Mouse (Mus musculus) layer of hippocampus, postnatal 14 days (tissue): Measurements from ENCODE around the gene Gm17651. TPM values are rescaled to one million over a fixed set of nuclear protein-coding genes. Genes with fewer than 3 reads are reported as not detected.
A peak's percentile ranks its signal among the peaks of the same experiment; 100 is the strongest.

ENCODE experiments used
- DNase-seq, 2 experiments: peaks; one replicate each; pipeline ENCODE4 v3.0.0; 2021 to 2022; ENCODE audit warnings: low spot score in 2 of 2, mixed read lengths in 1 of 2
- long read RNA-seq, 2 experiments: library from polyadenylated mRNA; stranded (forward); transcript quantifications; one replicate each; pipeline ENCODE4 v2.0.0; 2021
- total RNA-seq, 2 experiments: library from RNA; stranded (reverse); gene quantifications; 2 replicates each; pipeline ENCODE4 v1.2.3; 2021

The Gm17651 gene
- not detected for total RNA-seq
- long read RNA-seq, experiment 1 = 0 reads
- long read RNA-seq, experiment 2 = 0 reads

DNA sequence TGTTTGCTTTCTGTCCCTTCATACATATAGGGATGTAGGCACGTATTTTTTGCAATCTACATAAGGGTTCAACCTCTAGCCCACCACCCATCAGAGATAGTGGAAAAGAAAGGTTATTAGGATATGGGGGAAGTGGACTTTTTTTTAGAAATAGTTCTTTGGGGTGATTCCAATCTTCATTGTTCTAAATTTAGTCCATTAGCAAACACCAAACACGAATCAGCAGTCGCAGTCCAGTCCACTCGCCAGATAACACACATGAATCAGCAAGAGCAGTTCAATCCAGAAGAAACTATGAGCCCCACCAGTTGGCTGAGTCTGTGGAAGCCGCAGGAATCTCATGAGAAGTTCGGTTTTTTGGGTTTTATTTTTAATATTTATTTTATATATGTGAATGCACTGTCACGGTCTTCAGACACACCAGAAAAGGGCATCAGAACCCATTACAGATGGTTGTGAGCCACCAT lies at the start of gene Gm17651:
Gm17651 (minus strand) TSS at position 51 of the 467 bp plus-strand sequence.
- no peak for DNase-seq

DNA sequence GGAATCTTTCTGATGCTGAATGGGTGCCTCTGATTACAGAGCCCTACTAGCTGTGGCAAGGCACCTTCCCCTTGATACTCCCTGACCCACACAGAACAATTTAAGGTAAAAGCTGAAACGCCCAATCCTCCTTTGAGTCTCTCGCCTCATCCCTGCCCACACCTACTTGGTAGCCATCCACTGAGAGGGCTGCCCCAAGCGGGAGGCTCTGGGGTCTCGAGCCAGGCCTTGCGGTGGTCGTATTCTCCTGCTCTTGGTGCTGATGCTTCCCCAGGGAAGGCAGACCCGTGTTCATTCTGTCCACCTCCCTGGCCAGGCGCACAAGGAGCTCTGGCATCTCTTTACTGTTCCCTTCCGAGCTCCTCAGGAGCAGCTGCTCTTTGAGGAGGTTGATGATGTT lies 44.6 kb upstream of the Gm17651 start:
- no peak for DNase-seq

DNA sequence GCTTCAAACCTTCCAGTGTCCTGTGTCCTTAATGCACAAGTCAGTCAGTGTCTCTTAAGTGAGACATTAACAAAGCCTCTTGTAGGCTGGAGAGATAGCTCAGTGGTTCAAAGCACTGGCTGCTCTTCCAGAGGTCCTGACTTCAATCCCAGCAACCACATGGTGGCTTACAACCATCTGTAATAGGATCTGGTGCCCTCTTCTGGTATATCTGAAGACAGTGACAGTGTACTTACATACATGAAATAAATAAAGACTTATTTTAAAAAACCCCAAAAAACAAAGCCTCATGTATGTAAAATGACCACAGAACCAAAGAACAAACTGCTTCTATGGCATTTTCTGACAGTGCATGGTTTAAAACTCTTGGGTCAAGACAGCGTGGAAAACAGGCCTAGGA lies 41.4 kb upstream of the Gm17651 start:
- DNase-seq = no peak

DNA sequence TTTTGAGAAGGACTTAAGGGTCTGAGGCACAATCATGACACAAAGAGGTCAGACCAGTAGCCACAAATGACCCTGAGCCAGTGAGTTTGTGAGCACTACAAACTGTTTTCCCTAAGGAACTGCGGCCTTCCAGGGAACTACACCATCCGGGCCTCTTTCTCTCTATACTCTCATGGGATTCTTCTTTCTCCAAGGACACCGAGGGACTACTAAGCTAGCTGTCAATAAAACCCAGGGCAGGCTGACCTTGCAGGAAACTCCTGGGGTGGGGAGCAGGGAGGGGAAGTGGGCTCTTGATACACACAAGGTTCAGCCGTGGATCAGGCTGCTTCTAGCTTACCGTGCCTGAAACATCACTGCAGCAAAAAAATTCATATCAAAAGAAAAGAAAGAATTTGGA lies 36.4 kb upstream of the Gm17651 start:
- no peak for DNase-seq

DNA sequence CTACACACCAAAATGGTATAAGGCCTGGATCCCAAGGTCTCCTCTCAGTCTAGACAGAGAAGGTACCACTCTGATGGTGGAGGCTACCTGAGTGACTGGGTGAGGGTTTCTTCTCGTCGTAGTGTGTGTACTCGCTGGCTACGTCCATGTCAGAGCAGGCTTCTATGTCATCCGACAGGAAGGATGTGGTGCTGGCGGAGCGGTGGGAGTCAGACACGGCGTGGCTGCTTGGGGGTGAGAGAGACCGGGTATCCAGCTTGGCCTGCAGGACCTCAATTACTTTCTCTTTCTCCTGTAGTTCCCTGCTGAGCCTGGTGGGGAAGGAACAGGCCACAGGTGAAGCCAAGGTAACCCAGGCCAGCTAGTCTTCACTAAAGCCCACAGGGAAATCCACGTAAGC lies 35.6 kb upstream of the Gm17651 start:
- DNase-seq = no peak

DNA sequence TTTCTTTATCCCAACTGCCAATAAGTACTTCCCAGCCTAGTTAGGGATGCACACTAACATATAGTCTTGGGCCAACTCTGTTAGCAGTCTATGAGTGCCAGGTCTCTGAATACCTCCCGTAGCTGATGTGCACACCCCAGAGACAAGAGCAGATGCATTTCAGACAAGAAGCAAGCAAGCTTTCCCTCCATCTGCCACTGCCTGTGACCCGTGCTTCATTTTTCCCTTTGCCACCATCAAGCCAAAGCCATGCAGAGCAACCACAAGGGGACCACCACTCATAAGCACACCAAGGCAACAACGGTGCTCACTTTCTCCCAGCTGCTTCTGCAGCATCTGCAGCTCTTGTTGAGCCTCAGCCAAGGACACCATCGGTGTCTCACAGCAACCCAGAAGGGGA lies 32.1 kb upstream of the Gm17651 start:
- DNase-seq = no peak

DNA sequence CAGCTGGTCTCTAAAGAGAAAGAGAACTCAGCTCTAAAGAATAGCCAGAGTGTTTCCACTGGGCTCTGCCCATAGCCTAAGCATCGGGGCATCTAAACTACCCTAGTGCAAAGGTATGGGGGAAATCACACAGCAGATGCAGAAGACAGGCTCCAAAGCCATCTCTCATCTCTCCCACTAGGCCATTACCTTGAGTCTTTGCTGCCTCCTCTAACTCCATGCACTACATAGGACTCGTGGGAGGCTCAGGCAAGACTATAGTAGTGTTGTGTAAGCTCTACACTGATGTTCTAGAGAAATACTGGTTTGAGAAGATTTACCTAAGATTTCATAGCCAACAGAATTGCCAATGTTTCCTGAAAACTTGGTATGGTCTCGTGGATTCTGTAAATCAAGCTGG lies 31.0 kb upstream of the Gm17651 start:
- no peak for DNase-seq

DNA sequence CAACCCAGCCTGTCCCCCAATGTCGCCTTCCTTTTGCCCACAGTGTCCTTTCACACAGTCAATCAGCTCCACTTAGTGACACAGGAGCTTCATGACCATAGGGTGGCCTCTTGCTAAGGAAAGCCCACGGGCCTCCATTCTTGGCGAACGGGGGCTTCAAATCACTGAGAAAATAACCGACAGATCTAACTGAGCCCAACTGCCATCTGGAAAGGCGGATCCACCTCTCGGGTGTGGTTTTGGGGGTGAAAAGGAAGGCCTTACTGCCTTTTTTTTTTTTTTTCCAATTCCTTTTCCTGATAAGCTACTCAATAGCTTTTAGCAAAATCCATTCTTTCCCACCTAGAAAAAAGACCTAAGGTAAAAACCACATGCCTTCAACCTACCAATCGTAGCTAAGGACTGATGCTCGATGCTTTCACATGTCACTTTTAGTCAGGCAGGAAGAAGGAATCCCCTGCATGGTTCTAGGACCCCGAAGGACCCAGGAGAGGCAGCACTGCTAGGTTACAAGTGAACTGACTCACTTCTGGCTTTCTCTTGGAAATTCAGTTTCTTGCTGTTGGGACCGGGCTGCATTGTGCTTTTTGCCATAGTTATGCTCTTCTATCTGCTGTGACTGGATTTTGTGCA lies 28.1 kb upstream of the Gm17651 start:
- DNase-seq = no peak

DNA sequence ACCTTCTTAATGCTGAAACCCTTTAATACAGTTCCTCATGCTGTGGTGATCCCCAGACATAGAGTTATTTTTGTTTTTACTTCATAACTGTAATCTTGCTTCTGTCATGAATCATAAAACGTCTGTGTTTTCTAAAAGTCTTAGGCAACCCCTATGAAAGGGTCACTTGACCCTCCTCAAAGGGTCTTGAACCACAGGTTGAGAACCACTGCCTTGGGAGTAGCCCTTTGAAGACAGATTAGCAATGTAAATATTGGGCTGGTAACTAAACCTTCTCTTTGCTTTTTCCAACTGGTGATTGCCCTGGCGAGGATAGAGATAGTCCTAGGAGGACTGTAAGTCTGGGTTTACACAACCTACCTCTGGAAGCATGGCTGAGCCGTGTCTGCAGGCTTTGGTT lies 26.7 kb upstream of the Gm17651 start:
- no peak for DNase-seq

DNA sequence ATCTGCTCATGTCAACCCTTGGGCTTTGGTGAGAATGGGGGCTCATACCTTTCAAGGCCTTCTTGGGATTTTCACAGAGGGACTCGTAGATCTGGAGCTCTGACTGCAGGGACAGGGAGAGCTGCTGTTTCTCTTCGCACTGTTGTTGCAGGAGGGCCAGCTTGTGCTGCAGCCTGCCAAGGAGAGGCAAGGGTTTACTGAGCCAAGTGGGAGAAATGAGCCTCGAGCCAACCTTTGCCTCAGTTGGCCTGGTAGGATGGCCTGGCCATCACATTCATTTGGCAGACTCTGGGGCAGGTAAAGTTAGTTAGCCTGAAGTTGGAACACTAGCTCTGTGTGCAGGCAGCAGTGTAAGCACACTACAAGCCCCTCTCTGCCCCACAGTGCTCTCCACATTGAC lies 24.6 kb upstream of the Gm17651 start:
- DNase-seq = no peak

DNA sequence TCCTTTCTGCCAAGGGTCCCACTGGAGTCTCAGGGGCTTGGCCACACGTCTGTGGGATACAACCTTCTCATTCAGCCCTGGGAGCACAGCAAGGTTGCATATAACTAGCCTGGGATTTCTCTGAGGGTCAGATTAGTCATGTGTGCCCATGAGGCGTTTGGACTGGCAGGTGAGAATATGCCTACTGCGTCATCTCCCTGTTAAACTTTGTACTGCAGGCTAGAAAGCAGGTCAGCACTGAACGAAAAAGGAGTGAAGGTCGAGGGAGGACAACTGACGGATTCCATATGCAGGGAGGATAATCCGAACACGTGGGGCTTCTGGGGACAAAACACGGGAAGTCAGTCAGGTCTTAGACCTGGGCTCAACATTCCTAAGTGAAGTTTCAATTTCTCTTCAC lies 22.8 kb upstream of the Gm17651 start:
- no peak for DNase-seq

DNA sequence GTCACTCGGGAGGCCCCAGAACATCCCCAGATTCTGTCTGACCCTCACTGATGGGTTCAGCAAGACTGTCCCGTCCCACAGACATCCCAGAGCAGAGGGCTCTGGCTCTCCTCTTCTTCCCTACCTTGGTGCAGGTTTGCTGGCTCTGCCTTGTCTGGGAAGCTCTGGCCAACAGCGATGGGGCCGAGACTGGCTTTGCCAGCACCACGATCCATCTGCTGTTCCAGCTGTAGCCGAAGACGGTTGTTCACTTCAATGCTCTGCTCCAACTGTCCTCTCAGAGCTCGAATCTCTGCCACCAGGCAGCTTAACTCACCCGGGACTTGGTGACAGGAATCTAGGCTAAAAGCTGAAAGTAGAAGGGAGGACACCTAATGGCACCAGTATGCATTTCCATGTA lies 22.4 kb upstream of the Gm17651 start:
- no peak for DNase-seq

DNA sequence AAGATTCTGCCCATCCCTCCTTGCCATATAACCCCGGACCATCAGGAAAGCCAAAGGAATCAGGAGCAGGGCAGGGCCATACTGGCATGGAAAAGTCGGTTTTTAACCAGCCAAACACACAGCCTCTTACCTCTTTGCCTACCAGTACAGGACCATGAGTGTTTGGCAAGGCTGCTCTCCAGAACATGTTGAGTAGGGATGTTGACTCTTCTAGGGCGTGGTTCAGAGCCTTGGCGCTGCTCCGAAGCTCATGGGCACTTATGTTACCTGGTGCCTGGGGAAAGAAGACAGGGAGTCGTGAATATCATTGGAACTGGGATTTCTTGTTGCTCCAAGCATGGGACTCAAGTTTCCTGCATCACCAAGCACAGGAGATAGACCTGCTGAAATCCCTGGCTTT lies 19.3 kb upstream of the Gm17651 start:
- DNase-seq = no peak

DNA sequence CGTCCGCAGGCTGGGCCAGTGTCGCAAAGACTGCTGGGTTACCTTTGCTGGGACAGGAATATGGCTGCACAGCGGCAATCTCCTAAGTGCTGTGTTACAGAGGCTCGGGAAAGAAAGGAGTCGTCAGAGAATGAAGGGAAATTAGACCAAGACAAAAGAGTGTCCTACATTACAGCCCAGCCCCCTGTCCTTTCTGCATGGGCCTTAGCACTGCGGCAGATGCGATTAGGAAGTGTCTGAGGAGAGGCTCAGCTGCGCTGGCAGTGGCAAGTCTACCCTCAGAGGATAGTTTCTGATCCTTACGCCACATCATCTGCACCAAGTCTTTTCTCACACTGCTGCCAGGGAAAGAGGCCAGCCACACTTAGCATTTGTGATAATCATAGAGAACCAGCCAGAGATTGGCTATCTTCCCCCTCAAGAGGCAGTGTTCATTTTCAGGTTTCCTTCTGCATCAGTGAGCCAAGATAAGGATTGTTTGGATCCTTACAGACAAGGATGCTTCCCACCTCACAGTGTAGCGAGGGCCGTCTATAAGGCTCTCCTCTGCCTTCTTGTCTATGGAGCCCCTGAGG lies 17.0 kb upstream of the Gm17651 start:
- DNase-seq = no peak

DNA sequence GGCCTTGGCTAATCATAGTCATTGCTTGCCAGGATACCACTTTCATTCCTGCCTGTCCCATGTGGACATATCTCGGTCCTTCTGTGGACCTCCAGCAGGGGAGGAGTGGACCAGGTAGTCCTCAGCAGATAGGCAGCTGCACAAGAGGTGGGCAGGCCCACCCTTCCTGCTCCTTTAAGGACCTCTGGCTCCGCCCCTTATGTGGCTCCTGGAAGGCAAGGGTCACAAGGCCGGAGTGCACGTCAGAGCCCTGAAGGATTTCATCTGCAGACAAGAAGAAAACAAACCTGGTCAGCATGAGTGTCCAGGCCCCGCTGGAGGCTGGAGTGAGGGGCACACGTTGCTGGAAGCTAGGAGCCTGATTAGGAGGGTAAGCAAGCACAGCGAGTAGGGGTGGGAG lies 16.1 kb upstream of the Gm17651 start:
- no peak for DNase-seq

DNA sequence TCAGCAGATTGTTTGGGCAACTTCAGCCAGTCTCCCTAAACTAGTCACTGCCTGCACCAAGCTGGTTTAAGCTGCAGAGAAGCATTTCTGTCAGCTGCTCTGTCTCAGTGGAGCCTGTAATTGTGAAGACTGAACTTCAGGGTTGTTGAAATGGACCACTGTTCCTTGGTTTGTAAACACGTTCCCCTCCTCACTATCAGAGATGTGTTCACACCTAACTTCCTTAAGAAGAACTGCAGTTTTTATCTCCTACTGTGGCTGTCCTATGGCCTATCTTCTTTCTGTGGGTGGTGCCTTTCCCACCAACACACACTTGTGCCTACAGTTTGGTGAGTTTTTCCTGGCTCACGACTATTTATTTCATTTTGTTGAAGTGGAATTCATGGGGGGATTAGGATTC lies 14.8 kb upstream of the Gm17651 start:
- no peak for DNase-seq

DNA sequence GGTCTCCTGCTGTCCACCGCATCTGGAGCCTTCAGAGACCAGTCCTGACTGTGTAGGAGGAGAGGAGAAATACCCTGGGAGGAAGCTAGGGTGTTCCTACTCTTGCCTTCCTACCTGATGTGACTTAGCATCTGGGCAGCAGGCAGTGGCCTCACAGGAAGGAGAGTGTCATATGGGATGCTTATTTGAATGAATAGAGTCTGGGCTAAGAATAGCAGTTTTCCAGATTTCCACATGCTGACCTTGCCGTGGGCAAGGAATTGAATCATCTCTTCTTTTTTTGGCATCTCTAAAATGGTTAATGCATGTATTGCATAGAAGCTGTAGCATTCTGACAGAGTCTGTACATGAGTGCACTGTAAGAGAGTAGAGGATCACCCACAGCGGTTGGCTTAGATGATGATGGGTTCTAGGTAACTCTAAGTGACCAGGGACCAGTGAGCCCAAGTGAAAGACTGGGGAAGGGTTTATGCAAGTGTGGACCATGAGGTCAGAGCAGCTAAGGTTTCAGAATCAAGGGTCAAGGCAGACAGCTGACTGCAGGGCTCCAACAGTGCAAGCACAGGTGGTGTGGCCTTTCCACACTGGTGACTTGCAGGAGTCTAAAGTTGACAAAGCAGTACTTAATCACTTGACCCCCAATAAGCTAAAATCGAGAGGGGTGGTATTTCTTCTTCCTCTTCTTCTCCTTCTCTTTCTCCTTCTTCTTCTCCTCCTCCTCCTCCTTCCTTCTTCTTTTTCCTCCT lies 12.1 kb upstream of the Gm17651 start:
- DNase-seq = no peak

DNA sequence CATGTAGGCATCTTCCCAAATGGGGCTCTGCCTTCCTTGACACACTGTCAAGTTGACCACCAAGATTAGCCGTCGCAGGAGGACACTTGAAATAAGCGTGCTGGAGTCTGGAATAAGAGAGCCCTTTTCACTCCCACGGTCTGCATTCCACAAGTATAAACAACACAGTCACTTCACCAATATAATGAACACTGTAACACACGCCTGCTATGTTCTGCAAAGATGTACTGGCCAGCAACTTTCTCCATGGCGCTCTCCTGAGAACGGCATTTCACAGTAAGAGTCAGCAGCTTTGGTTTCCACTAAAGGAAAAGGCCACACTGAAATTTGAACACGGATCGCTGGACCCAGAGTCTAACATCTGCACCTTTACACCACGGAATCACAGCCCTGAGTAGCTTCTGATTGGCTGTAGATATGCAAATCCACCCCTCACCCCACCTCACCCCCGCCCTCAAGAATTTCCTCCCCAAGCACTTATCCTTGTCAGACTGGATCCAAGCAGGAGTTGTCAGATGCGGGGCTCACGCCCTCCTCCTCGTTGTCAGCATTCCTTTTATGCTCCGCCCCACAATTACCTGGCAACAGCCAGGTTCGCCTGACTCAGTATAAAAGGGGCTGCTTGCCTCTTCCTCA lies 9.2 kb upstream of the Gm17651 start:
- no peak for DNase-seq

DNA sequence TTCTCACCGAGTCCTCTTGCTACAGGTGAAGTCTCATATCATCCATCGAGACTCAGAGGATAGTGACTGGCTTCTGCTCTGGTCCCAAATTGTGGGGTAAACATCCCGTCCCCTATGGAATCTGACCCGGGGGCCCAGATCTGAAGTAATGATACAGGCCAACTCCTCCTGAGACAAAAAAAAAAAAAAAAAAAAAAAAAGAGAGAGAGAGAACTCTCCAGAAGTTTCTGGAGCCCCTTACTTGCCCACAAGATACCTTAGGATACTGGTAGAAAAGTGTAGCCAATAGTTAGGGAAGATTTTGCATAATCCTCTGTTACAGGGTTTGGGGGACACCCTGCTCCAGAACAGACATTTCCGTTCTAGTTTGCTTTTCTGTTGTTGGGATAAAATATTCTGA lies 8.1 kb upstream of the Gm17651 start:
- DNase-seq = no peak

DNA sequence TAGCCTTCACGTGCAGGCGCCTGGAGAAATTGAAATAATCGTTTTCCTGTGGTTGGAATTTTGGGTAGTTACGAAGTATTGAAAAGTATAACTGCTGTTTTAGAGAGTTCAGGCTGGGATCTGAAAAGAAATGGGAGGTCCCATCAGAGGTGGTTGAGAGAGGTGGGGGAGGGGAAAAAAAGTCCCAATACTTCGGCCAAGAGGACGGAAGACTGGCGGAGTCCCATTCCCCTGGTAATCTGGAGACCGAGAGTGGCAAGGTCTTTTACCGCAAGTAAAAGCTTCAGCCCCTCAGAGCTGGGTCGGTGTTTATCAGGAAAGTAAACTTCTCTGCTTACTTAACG lies 7.6 kb upstream of the Gm17651 start:
- DNase-seq = no peak

DNA sequence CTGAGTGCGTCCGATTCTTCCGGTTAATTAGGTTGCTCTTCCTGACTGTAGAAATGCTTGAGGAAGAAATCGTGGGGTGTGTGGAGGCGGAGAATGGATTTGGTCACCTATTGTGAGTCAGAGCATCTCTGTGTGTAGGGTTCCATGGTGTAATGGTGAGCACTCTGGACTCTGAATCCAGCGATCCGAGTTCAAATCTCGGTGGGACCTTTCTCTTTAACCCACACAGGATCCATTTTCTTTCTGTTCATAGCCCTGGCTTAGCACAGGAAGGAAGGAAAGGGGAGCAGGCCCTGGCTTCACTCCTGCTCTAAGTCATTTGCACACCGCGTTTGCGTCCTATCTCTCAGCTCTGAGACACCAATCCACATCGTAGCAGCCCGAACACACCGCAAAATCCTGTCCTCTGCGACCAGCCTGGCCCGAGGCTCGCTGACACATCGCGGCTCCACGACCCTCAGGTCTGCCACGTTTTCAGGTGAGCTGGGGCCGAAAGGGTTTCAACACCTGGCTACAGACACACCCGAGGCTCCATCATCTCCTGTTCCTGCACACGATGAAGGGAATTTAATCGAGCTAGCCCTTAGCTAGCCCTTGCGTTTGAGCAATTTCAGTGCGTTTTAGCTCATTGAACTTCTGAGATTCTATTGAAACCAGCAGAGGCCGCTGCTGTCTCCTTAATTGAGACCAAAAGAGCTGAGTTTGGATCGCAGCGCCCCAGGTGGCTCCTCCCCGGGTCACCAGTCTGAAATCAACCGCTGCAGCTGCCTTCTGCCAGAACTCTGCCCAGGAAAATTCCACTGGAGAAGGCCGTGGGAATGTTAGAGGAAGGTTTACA lies 7.0 kb upstream of the Gm17651 start:
- peak; percentile 68 to 75 for DNase-seq
